Mouse (Mus musculus) WW6 (cell line): ENCODE data around the gene Snx33.
A peak's percentile ranks its signal among the peaks of the same experiment; 100 is the strongest.
"Not testable (repeated sequence)": the region's sequence is repeated elsewhere in the genome, so short reads cannot be mapped to it uniquely, and the experiment has no call there.

Experiments used
- DNase-seq: peaks from one replicate; pipeline ENCODE4 v3.0.0-alpha.2; 2013; ENCODE audit warnings: low read depth, low spot score

Gene Snx33

GRCm38 (mm10) chr9:56928041-56928811, at the start of gene Snx33:
Snx33 (minus strand) TSS chr9:56928371.
- DNase-seq = no peak

GRCm38 (mm10) chr9:56975199-56975598, 47.0 kb upstream of the Snx33 start:
- no peak for DNase-seq

GRCm38 (mm10) chr9:56973960-56974524, 45.9 kb upstream of the Snx33 start:
- DNase-seq = no peak

GRCm38 (mm10) chr9:56970158-56970557, 42.0 kb upstream of the Snx33 start:
- DNase-seq = no peak

GRCm38 (mm10) chr9:56961591-56961990, 33.4 kb upstream of the Snx33 start:
- no peak for DNase-seq

GRCm38 (mm10) chr9:56958689-56959088, 30.5 kb upstream of the Snx33 start:
- no peak for DNase-seq

GRCm38 (mm10) chr9:56956966-56957675, 28.9 kb upstream of the Snx33 start:
- no peak for DNase-seq

GRCm38 (mm10) chr9:56953562-56953961, 25.4 kb upstream of the Snx33 start:
- no peak for DNase-seq

GRCm38 (mm10) chr9:56950414-56951400, 22.5 kb upstream of the Snx33 start, which contains the start of gene Snupn:
Snupn (plus strand) TSS chr9:56950878.
- DNase-seq = peak; percentile 97

- DNase-seq = no peak
Observed at GRCm38 (mm10) chr9:56949767-56950166, 21.6 kb upstream of the Snx33 start.

- DNase-seq = not testable (repeated sequence)
Observed at GRCm38 (mm10) chr9:56948699-56949098, 20.5 kb upstream of the Snx33 start.

GRCm38 (mm10) chr9:56947481-56947880, 19.3 kb upstream of the Snx33 start:
- not testable (repeated sequence) for DNase-seq

- DNase-seq = no peak
Observed at GRCm38 (mm10) chr9:56938374-56938773, 10.2 kb upstream of the Snx33 start.

GRCm38 (mm10) chr9:56937223-56938160, 9.3 kb upstream of the Snx33 start, which contains the start of gene Imp3:
Imp3 (plus strand) TSS chr9:56937475.
- peak; percentile 84 for DNase-seq

- no peak for DNase-seq
Observed at GRCm38 (mm10) chr9:56936861-56937222, 8.7 kb upstream of the Snx33 start.

- no peak for DNase-seq
Observed at GRCm38 (mm10) chr9:56930556-56930955, 2.4 kb upstream of the Snx33 start.

- no peak for DNase-seq
Observed at GRCm38 (mm10) chr9:56929496-56929895, 1.3 kb upstream of the Snx33 start.

GRCm38 (mm10) chr9:56927191-56928012, 769 bp downstream of the Snx33 start:
- no peak for DNase-seq

GRCm38 (mm10) chr9:56926387-56926786, 1.8 kb downstream of the Snx33 start:
- no peak for DNase-seq
